Comparison of ENCODE assay signal across 17 mouse cellular contexts in the genomic region with DNA sequence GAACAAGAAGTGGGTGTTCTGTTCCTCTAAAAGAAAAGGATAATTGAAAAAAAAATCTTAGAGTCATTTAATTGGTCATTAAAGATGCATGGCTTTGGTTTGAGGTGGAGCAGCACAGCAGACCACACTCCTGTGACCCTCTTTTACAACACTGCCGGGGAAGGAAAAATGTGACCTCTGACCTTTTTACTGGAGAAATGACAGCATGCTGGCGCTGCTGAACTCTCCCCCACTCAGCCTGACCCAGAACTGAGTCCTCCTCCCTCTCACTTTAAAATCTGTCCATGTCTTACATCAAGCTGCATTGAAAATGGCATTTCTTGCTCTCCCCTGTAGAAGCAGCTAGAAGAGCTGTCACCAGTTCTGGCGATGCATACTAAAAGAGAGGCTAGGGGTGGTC. TPM values are rescaled to one million over a fixed set of nuclear protein-coding genes. Genes with fewer than 3 reads are reported as not detected.
DNase-seq lines count a peak whose midpoint lies in the region; ATAC-seq lines count a peak whose summit lies in the region.
"Had no signal": no experiment of that assay in that cellular context is flagged by ENCODE, and none has a peak within 500 bp of the region (broad histone marks: within the 10 kb centered on the region; RNA-seq: fewer than 3 reads in every experiment).

No protein-coding gene starts in this region.

- 9% methylated on average over 3 of the region's 3 CpGs for WGBS in kidney, embryonic 16.5 days
- 4% methylated on average over 3 of the region's 3 CpGs for WGBS in limb, embryonic 12.5 days
- whole genome bisulfite sequencing in midbrain, embryonic 15.5 days = 44% methylated on average over 3 of the region's 3 CpGs

- peak; percentile 56 for DNase-seq in embryo, embryonic 10 days (ENCODE audit: low spot score)
- no peak for DNase-seq in embryo, embryonic 9.5 days (ENCODE audit: extremely low spot score)
- no peak for DNase-seq in kidney, adult 11 months
- DNase-seq in embryo, embryonic 10.5 days (ENCODE audit: low spot score) = peak; percentile 63
- no peak for DNase-seq in layer of hippocampus, adult 18-20 months (ENCODE audit: low spot score in 2 of 2)
- DNase-seq: adrenal gland, adult 2 months; cerebellum, adult 9-10 months; heart, adult 18-20 months; heart, postnatal 10 days; liver, embryonic 13.5 days had no signal

- no peak overlapping the region for H3K9ac ChIP-seq in kidney, embryonic 16.5 days (replicated peaks; ENCODE audit: low read length)
- no peak overlapping the region for H3K9ac ChIP-seq in limb, embryonic 12.5 days (replicated peaks)
- no peak overlapping the region for H3K9ac ChIP-seq in midbrain, embryonic 15.5 days
- H3K9ac ChIP-seq: embryonic facial prominence, embryonic 13.5 days; liver, embryonic 13.5 days had no signal

- no peak overlapping the region for H3K4me3 ChIP-seq in kidney, embryonic 16.5 days (ENCODE audit: low read length)
- 0 out of 2 replicates have a peak overlapping the region, but pooled peaks have one; percentile 16 for H3K4me3 ChIP-seq in limb, embryonic 12.5 days (replicated peaks)
- H3K4me3 ChIP-seq in midbrain, embryonic 15.5 days = no peak overlapping the region
- H3K4me3 ChIP-seq: embryonic facial prominence, embryonic 13.5 days; liver, embryonic 13.5 days had no signal

- no peak overlapping the region for H3K27ac ChIP-seq in kidney, embryonic 16.5 days (ENCODE audit: low read length)
- peak overlapping the region; percentile 51; the same call in 1 of the 2 replicates for H3K27ac ChIP-seq in limb, embryonic 12.5 days
- H3K27ac ChIP-seq in midbrain, embryonic 15.5 days = no peak overlapping the region
- H3K27ac ChIP-seq: embryonic facial prominence, embryonic 13.5 days; liver, embryonic 13.5 days had no signal

- H3K27me3 ChIP-seq in kidney, embryonic 16.5 days (ENCODE audit: insufficient read depth, low read length) = no peaks in the 10 kb centered on the region
- no peaks in the 10 kb centered on the region for H3K27me3 ChIP-seq in limb, embryonic 12.5 days
- H3K27me3 ChIP-seq in midbrain, embryonic 15.5 days (replicated peaks) = no peaks in the 10 kb centered on the region
- H3K27me3 ChIP-seq: embryonic facial prominence, embryonic 13.5 days; liver, embryonic 13.5 days had no signal

- peaks cover 8% of the 10 kb centered on the region for H3K4me1 ChIP-seq in kidney, embryonic 16.5 days (ENCODE audit: insufficient read depth, low read length)
- H3K4me1 ChIP-seq in limb, embryonic 12.5 days (replicated peaks) = peaks cover 17% of the 10 kb centered on the region
- no peaks in the 10 kb centered on the region for H3K4me1 ChIP-seq in midbrain, embryonic 15.5 days
- H3K4me1 ChIP-seq: embryonic facial prominence, embryonic 13.5 days; liver, embryonic 13.5 days had no signal

- peak; percentile 74; the same call in 1 of the 2 replicates for ATAC-seq in kidney, embryonic 16.5 days (ENCODE audit: low FRiP score, low TSS enrichment)
- ATAC-seq in limb, embryonic 12.5 days (ENCODE audit: insufficient number of reproducible peaks, insufficient read depth, low FRiP score, low TSS enrichment, low read depth) = no peak
- ATAC-seq in midbrain, embryonic 15.5 days (replicated peaks) = no peak

- H3K4me2 ChIP-seq in kidney, embryonic 16.5 days (replicated peaks; ENCODE audit: low read depth, low read length) = no peak overlapping the region; the same call in 1 of the 2 replicates
- peak overlapping the region; percentile 48 for H3K4me2 ChIP-seq in limb, embryonic 12.5 days
- no peak overlapping the region for H3K4me2 ChIP-seq in midbrain, embryonic 15.5 days
- H3K4me2 ChIP-seq: embryonic facial prominence, embryonic 13.5 days; liver, embryonic 13.5 days had no signal

- H3K36me3 ChIP-seq in kidney, embryonic 16.5 days (ENCODE audit: insufficient read depth, low read length) = no peaks in the 10 kb centered on the region
- no peaks in the 10 kb centered on the region for H3K36me3 ChIP-seq in limb, embryonic 12.5 days
- H3K36me3 ChIP-seq in midbrain, embryonic 15.5 days (replicated peaks) = no peaks in the 10 kb centered on the region
- H3K36me3 ChIP-seq: embryonic facial prominence, embryonic 13.5 days; liver, embryonic 13.5 days had no signal

- no peaks in the 10 kb centered on the region for H3K9me3 ChIP-seq in kidney, embryonic 16.5 days (ENCODE audit: low read length)
- no peaks in the 10 kb centered on the region for H3K9me3 ChIP-seq in limb, embryonic 12.5 days
- H3K9me3 ChIP-seq in midbrain, embryonic 15.5 days = no peaks in the 10 kb centered on the region
- H3K9me3 ChIP-seq: embryonic facial prominence, embryonic 13.5 days; liver, embryonic 13.5 days had no signal

RNA-seq across cellular contexts. Expression of a gene that starts 14.7 kb away (rescaled TPM):
- polyA plus RNA-seq in kidney, embryonic 16.5 days (2015; fragmentation: Nextera tagmentation; extraction: Ambion mirVana) = 204 and 207 TPM in 2 replicates
- polyA plus RNA-seq in limb, embryonic 12.5 days (2016; fragmentation: Nextera tagmentation; extraction: Ambion mirVana) = 241 and 247 TPM in 2 replicates
- 196 and 201 TPM in 2 replicates for polyA plus RNA-seq in midbrain, embryonic 15.5 days (2015; fragmentation: Nextera tagmentation; extraction: Ambion mirVana)
- total RNA-seq in layer of hippocampus, adult 18-20 months (2021) = 10 to 100 TPM; 62.0 to 66.0 TPM

RNA-seq across cellular contexts. Expression of a gene that starts 31.9 kb away (rescaled TPM):
- not detected in 2 replicates for polyA plus RNA-seq in kidney, embryonic 16.5 days (2015; fragmentation: Nextera tagmentation; extraction: Ambion mirVana)
- not detected in 2 replicates for polyA plus RNA-seq in limb, embryonic 12.5 days (2016; fragmentation: Nextera tagmentation; extraction: Ambion mirVana)
- 0.17 and 0.32 TPM in 2 replicates for polyA plus RNA-seq in midbrain, embryonic 15.5 days (2015; fragmentation: Nextera tagmentation; extraction: Ambion mirVana)
- total RNA-seq in layer of hippocampus, adult 18-20 months (2021) = under 1 TPM; 0.28 to 0.47 TPM
- total RNA-seq: heart, adult 18-20 months; heart, postnatal 10 days; megakaryocyte progenitor cell, adult 5-6 weeks; neutrophil, adult 5-6 weeks had no signal
- polyA plus RNA-seq: adrenal gland, adult 2 months; embryonic facial prominence, embryonic 13.5 days; forebrain, embryonic 11.5 days; liver, embryonic 13.5 days had no signal

Comparison
In these comparisons a context has a peak if more than half of its experiments do, and no peak if none do; other contexts are left out.
1. DNase-seq: peak in embryo, embryonic 10 days (single experiment) and embryo, embryonic 10.5 days (single experiment); none in embryo, embryonic 9.5 days (single experiment), kidney, adult 11 months (single experiment) and layer of hippocampus, adult 18-20 months (0 of 2).